Mouse (Mus musculus) liver, embryonic 11.5 days (tissue): ENCODE measurements around the gene Rbfox1. TPM values are rescaled to one million over a fixed set of nuclear protein-coding genes. Genes with fewer than 3 reads are reported as not detected.

Experiments used
- ATAC-seq: fragments of 200-750 bp; cut with Nextera tagmentation; replicated peaks from 2 replicates; pipeline ENCODE4 v1.8.0; 2017; ENCODE audit warnings: moderate number of reproducible peaks, mild to moderate bottlenecking, moderate TSS enrichment, moderate library complexity; ENCODE audit not compliant: low FRiP score
- DNase-seq: peaks from one replicate; pipeline ENCODE4 v3.0.0-alpha.2; 2017; ENCODE audit warnings: low spot score
- H3K27ac ChIP-seq: fragments of 300-500 bp; sonication (generic); 2 replicates; pipeline ENCODE4 v1.5.1; 2014; ENCODE audit warnings: mild to moderate bottlenecking, low read depth, low read length, control low read depth
- H3K27me3 ChIP-seq: fragments of 300-500 bp; sonication (generic); replicated peaks from 2 replicates; pipeline ENCODE4 v1.6.1; 2014; ENCODE audit warnings: low read length, mixed read lengths; ENCODE audit not compliant: control insufficient read depth, insufficient read depth
- H3K36me3 ChIP-seq: fragments of 300-500 bp; sonication (generic); 2 replicates; pipeline ENCODE4 v1.6.1; 2014; ENCODE audit warnings: mild to moderate bottlenecking, low read length, moderate library complexity, mixed read lengths; ENCODE audit not compliant: control insufficient read depth, insufficient read depth
- H3K4me1 ChIP-seq: fragments of 300-500 bp; sonication (generic); replicated peaks from 2 replicates; pipeline ENCODE4 v1.6.1; 2014; ENCODE audit warnings: low read length, mixed read lengths; ENCODE audit not compliant: control insufficient read depth, insufficient read depth
- H3K4me2 ChIP-seq: fragments of 300-500 bp; sonication (generic); 2 replicates; pipeline ENCODE4 v1.6.1; 2014; ENCODE audit warnings: mild to moderate bottlenecking, control low read depth, moderate library complexity
- H3K4me3 ChIP-seq: fragments of 300-500 bp; sonication (generic); 2 replicates; pipeline ENCODE4 v1.5.1; 2014; ENCODE audit warnings: low read depth, low read length, control low read depth
- H3K9ac ChIP-seq: fragments of 300-500 bp; sonication (generic); 2 replicates; pipeline ENCODE4 v1.6.1; 2014; ENCODE audit warnings: low read depth, low read length, control low read depth
- H3K9me3 ChIP-seq: fragments of 300-500 bp; sonication (generic); 2 replicates; pipeline ENCODE4 v1.6.1; 2016; ENCODE audit warnings: low read length, inconsistent platforms, mixed read lengths; ENCODE audit not compliant: control insufficient read depth
- WGBS: fragments of 180-500 bp; shearing (Covaris S2); extraction: QIAGEN DNeasy Blood & Tissue Kit; methylation state at CpG from one replicate; pipeline ENCODE4 v1.1.7; 2014; 5-methylcytosine and 5-hydroxymethylcytosine counted together
- polyA plus RNA-seq: library from polyadenylated mRNA; unstranded; fragments of >200 nt; fragmentation: Nextera tagmentation; extraction: Ambion mirVana; gene quantifications from 2 replicates; pipeline ENCODE4 v1.2.1, GENCODE M21; 2014

Gene Rbfox1
- polyA plus RNA-seq, 1 experiment from 2014 or later: 1.4 TPM

DNA sequence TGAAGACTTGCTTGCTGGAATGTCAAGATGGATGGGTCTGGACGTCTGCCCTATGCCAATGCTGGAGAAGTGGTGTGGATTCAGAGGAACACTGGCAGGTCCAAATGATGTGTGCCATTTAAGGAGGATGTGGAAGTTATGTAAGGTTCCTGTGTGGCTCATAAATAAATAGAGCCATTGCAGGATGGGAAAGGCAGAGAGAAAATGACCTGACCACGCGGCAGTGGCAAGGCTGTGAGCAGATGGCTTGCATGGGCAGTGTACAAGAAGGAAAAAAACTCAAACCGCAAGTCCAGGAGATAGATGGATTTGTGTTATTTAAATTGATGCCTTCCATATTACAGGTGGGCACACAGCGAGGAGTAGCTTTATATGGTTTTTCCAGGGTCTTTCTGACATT lies 497.6 kb downstream of the Rbfox1 start:
- WGBS: 76% methylated on average over 5 of the region's 5 CpGs
- H3K4me3 ChIP-seq: no peak overlapping the region
- H3K4me1 ChIP-seq: no peaks in the 10 kb centered on the region
- H3K4me2 ChIP-seq: no peak overlapping the region
- H3K9me3 ChIP-seq: no peaks in the 10 kb centered on the region
- no peak overlapping the region for H3K27ac ChIP-seq
- DNase-seq: no peak
- no peak for ATAC-seq
- H3K27me3 ChIP-seq: no peaks in the 10 kb centered on the region
- H3K9ac ChIP-seq: no peak overlapping the region
- no peaks in the 10 kb centered on the region for H3K36me3 ChIP-seq

DNA sequence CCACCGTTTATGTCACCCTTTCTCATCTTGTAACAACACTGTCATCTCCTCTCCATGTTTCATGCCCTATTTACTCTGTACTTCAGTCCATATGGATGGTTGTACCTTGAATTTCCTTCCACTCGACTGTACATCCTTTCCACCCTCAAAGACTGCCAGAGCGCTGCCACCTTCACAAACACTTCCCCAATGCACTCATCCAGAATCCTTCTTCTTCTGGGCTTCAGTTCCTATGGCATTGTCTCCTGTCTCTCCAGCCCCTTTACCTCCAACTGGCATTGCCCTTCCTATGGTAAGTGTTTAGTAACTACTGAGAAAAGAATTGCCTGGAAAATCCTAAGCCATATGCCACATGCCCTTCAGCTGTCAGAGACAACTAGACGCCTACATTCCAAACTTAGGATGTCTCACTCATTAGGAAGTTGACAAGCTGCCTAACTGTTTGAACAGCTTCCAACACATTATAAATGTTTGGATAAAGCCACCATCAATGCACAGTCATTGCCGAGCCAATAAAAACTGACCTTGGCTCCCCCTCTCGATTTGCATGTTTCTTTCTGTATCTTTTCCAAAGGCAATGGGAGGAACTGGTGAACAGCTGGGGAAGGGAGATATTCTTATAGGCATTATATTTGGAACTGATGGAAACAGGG lies 505.2 kb downstream of the Rbfox1 start:
- H3K9me3 ChIP-seq: no peaks in the 10 kb centered on the region
- no peak overlapping the region for H3K27ac ChIP-seq
- DNase-seq: no peak
- H3K9ac ChIP-seq: no peak overlapping the region
- no peak overlapping the region for H3K4me3 ChIP-seq
- no peak for ATAC-seq
- WGBS: 74% methylated on average over 6 of the region's 6 CpGs
- H3K4me1 ChIP-seq: no peaks in the 10 kb centered on the region
- no peaks in the 10 kb centered on the region for H3K27me3 ChIP-seq
- H3K36me3 ChIP-seq: no peaks in the 10 kb centered on the region
- no peak overlapping the region for H3K4me2 ChIP-seq

DNA sequence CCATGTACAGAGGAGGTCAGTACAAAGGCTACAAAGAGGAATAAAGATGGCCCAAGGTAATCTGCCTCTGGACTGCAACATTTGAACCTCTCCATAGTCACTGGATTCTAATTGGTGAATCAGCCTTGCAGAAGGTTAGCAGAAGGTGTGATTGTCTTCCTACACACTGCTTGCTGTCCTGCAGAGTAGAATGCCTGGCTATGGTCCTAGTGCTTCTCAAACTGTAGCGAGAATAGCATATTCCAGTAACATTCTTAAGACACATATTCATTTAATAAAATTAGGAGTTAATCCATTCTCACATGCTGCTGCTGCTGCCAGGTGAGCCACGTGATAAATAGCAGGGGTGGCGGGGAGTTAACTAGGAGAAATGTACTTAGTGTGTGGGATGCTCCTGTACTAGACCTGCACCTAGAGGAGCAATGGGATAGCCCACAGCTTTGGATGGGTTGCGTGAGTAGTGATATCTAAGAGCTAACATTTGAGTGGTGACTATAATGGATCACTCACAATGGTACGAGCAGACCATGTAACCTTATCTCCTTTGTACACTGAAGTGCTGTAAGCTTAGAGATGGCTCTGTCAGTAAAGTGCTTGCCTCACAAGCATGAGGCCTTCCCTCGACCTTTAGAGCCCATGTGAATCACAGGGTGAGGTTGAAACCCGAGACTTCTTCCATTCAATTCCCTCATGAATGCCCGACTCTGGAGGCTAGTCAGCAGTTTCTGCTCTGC lies 511.7 kb downstream of the Rbfox1 start:
- Histone ChIP-seq H3K36me3 (no peaks in the 10 kb centered on the region), H3K9me3 (no peaks in the 10 kb centered on the region), H3K27ac (no peak overlapping the region), H3K4me2 (no peak overlapping the region), H3K4me3 (no peak overlapping the region), H3K4me1 (no peaks in the 10 kb centered on the region), H3K27me3 (no peaks in the 10 kb centered on the region), H3K9ac (no peak overlapping the region)
- WGBS: 66% methylated on average over 8 of the region's 8 CpGs
- ATAC-seq (no peak), DNase-seq (no peak)

DNA sequence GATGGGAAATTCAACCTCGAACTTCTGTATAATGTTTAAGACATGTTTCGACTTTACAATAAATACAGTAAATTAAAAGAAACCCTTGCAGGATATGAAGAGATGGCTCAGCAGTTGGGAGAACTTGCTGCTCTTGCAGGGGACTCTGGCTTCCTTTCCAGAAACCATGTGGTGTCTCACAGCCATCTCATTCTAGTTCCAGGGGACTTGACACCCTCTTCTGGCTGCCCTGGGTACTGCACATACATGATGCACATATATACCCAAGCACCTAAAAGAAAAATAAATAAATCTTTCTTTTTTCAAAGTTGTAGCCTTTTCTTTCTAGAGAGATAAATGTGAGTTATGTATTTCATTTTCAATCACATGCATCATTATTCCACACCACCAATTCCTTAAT lies 512.5 kb downstream of the Rbfox1 start:
- DNase-seq: no peak

DNA sequence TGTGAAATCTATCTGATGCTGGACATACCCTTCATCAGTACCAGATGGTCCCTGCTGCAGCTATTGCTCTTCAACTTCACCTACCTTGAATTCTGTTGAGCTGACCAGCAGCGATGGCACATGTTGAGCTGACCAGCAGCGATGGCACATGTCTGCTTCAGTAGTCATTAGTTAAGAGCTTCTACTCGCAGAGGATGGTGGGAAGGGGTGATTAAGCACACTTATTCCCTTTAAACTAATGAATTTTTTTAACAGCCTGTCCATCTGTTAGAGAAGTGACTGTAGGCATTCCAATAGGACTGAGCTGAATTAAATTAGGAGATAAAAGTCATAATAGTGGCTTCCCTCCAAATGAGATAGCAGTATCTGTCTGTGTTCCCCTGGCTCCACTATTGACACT lies 517.7 kb downstream of the Rbfox1 start:
- no peaks in the 10 kb centered on the region for H3K36me3 ChIP-seq

More for the DNA sequence above, 512.5 kb downstream of the Rbfox1 start:
- WGBS: 86% methylated on average over 2 of the region's 2 CpGs
- H3K4me3 ChIP-seq: no peak overlapping the region
- H3K4me1 ChIP-seq: no peaks in the 10 kb centered on the region
- H3K9me3 ChIP-seq: no peaks in the 10 kb centered on the region
- H3K4me2 ChIP-seq: no peak overlapping the region
- H3K27ac ChIP-seq: no peak overlapping the region
- no peaks in the 10 kb centered on the region for H3K27me3 ChIP-seq
- H3K9ac ChIP-seq: no peak overlapping the region
- H3K36me3 ChIP-seq: no peaks in the 10 kb centered on the region
- no peak for ATAC-seq

DNA sequence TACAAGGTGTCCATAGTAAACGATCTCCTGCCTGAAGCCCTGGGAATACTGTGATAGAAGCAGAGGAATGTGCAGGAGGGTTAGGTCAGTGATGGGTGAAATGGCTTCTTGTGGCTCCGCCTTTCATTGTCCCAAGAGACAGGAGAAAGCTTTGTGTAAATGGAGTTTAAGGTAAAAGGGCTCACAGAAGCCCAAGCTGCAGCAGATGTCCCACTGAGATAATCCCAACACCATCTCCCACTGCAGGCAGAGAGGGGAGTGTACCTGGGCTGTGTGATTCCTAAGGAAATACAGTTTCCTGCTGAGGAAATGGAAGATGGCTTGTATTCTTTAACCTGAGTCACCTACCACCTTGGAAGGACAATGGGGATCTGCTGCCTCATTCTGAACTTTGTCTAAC lies 529.7 kb downstream of the Rbfox1 start:
- WGBS: 32% methylated on average over 2 of the region's 2 CpGs
- ATAC-seq: no peak
- no peaks in the 10 kb centered on the region for H3K9me3 ChIP-seq

More for the DNA sequence above, 517.7 kb downstream of the Rbfox1 start:
- no peaks in the 10 kb centered on the region for H3K9me3 ChIP-seq
- H3K9ac ChIP-seq: no peak overlapping the region
- no peaks in the 10 kb centered on the region for H3K27me3 ChIP-seq
- ATAC-seq: no peak
- H3K4me1 ChIP-seq: no peaks in the 10 kb centered on the region
- H3K27ac ChIP-seq: no peak overlapping the region
- H3K4me3 ChIP-seq: no peak overlapping the region
- DNase-seq: no peak
- WGBS: 80% methylated on average over 3 of the region's 3 CpGs
- H3K4me2 ChIP-seq: no peak overlapping the region

DNA sequence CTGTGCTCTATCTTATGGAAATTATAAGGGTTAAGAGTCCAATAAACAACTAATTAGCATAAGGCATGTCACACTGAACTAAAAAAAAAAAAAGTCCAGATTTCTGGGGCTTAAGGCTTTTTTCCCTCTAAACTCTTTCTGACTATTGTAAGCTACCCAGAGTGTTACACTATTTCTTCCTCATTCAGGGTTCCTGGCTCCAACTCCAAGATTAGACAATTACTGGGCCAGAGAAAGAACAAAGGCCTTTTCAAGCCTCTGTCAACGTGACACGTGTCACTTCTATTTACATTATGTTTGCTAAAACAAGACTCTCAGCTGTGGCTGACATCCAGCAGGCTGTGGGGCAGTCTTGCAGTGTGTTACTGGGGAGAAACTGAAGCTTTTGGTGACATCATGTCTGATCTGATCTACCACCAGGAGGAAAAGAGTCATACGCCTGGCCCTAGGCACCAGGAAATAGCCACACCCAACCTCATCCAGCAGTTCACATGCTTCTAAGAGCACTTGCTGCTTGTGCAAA lies 536.5 kb downstream of the Rbfox1 start:
- no peaks in the 10 kb centered on the region for H3K4me1 ChIP-seq
- no peak overlapping the region for H3K9ac ChIP-seq

More for the DNA sequence above, 529.7 kb downstream of the Rbfox1 start:
- no peak overlapping the region for H3K9ac ChIP-seq
- H3K4me2 ChIP-seq: no peak overlapping the region
- no peak for DNase-seq
- H3K36me3 ChIP-seq: no peaks in the 10 kb centered on the region
- H3K27me3 ChIP-seq: no peaks in the 10 kb centered on the region
- no peak overlapping the region for H3K4me3 ChIP-seq
- no peaks in the 10 kb centered on the region for H3K4me1 ChIP-seq
- no peak overlapping the region for H3K27ac ChIP-seq

DNA sequence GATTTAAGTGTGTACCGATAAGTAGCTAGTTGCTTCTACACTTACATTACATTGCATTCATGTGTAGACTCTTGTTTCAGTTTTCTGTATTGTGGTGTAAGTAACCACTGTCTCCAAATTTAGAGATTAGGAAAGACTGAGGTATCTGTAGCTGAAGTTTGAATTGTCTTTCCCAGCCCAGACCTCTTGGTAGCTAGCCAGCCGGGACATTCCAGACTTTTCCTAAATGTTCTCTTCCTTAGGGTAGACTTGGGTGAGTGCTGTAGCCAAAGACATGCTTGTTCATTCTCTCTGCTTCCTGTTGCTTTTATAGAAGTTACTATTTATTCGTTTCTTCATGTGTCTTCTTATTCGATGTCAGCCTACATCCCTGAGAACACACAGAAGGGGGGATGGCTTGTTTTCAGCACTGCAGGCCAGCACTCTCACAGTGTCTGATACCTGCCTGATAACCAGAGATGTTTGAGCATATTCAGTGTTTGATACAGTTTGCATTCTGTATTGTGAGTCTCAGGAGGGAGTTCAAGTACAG lies 538.8 kb downstream of the Rbfox1 start:
- no peaks in the 10 kb centered on the region for H3K27me3 ChIP-seq
- no peaks in the 10 kb centered on the region for H3K36me3 ChIP-seq
- ATAC-seq (no peak), DNase-seq (no peak)
- H3K9me3 ChIP-seq: no peaks in the 10 kb centered on the region
- H3K4me1 ChIP-seq: no peaks in the 10 kb centered on the region
- H3K9ac ChIP-seq: no peak overlapping the region
- no peak overlapping the region for H3K27ac ChIP-seq
- 84% methylated on average over 4 of the region's 4 CpGs for WGBS
- H3K4me3 ChIP-seq: no peak overlapping the region
- H3K4me2 ChIP-seq: no peak overlapping the region

More for the DNA sequence above, 536.5 kb downstream of the Rbfox1 start:
- Histone ChIP-seq H3K27ac (no peak overlapping the region), H3K36me3 (no peaks in the 10 kb centered on the region), H3K27me3 (no peaks in the 10 kb centered on the region), H3K4me2 (no peak overlapping the region), H3K4me3 (no peak overlapping the region), H3K9me3 (no peaks in the 10 kb centered on the region)
- ATAC-seq: no peak
- DNase-seq: no peak
- WGBS: 79% methylated on average over 3 of the region's 3 CpGs
